Mouse (Mus musculus): ENCODE results near the gene Elavl4. TPM values are rescaled to one million over a fixed set of nuclear protein-coding genes. Genes with fewer than 3 reads are reported as not detected.

The Elavl4 gene
- total RNA-seq, 1 experiment from 2014 or later, result not detected

DNA sequence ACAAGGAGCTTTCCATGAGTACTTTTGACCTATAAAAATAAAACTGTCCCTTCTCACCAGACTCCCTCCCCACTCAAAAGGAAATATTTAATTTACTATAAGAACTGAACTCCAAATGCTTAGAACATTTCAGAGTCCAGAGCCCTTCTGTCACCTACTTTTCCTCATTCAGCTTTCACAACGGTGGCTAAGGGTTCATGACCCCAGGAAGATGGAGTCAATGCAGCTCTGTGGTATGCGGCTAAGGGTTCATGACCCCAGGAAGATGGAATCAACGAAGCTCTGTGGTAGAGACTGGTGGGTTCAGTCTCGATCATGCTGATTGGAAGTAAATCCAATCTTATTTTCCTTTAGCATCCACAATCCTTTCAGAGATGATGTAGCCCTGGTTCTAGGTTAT lies 81.7 kb downstream of the Elavl4 start:
- no peak for ATAC-seq (replicated peaks; ENCODE audit: low read depth, poor library complexity, severe bottlenecking)

GRCm38 (mm10) chr4:110266804-110267575 lies 84.7 kb downstream of the Elavl4 start:
- no peak for ATAC-seq (replicated peaks; ENCODE audit: low read depth, poor library complexity, severe bottlenecking)

GRCm38 (mm10) chr4:110264345-110264943 lies 87.3 kb downstream of the Elavl4 start:
- no peak for ATAC-seq (replicated peaks; ENCODE audit: low read depth, poor library complexity, severe bottlenecking)

DNA sequence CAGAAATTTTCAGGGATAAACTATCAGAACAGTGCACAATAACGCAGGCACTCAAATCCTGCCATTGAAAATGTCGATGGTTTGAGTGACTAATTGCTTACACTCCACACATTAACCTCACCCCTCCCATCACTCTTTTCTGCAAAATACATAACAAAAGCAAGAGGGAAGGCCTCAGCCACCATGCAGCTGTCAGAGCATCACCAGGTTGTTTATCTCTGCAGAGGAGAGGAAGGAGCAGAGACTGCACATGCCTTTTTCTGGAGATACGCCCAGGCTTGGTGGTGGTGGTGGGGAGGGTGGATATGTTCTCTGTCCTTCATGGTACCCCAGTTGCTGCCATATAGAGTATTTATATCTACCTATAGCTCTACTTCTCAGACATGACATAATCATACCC lies 94.3 kb downstream of the Elavl4 start:
- ATAC-seq (replicated peaks; ENCODE audit: low read depth, poor library complexity, severe bottlenecking), result no peak

DNA sequence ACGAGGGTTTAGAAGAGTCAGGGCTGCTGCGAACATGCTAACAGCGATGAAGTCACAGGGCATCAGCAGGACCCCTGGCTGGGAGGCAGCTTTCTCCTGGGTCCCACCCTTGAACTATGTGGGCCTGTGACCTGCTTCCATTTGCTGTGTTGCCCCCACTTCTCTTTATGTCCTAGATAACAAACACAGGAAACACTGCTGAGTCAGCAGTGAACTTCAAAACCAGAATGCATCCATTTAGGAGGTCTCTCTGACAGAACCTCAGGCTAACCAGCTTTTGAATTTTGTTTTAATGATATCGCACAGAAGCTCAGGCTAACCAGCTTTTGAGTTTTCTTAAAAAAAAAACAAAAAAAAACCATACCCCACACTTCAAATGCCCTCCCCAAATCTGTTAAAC lies 96.1 kb downstream of the Elavl4 start:
- ATAC-seq (replicated peaks; ENCODE audit: low read depth, poor library complexity, severe bottlenecking), result no peak

DNA sequence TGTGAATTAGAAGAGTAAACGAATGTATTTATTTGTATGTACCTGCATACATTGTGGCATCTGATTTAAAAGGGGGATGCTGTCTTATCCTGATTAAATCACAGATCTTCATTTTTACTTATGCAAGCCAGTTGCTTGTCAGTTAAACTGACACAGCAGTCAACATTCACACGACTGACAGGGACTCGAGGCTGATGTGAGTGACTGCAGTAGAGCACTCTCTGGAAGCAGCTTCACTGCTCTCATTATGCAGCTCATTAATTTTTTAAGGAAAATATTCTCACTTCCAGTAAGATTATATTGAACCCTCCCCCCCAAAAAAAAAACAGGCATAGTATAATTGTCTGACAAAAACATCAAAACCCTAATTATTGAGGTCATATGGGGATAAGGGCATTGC lies 101.7 kb downstream of the Elavl4 start:
- ATAC-seq (replicated peaks; ENCODE audit: low read depth, poor library complexity, severe bottlenecking), result no peak

DNA sequence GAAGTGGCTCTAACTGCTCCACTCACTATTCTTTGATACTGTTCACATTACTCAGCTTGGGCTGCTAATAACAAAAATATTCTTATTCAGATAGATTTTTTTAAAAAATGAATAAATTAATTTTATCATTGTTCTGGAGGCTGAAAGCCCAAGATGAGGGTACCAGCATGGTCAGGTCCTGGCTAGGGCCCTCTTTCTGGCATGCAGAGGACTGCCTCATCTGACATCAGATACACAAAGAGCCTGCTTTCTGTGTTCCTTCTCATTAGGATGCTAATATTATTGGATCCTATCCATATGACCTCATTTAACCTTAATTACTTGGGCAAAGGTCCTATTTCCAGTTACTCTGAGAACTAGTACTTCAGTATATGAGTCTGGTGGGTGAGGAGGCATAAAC lies 108.8 kb downstream of the Elavl4 start:
- ATAC-seq (replicated peaks; ENCODE audit: low read depth, poor library complexity, severe bottlenecking), result no peak

- peak; percentile 86 for ATAC-seq (replicated peaks; ENCODE audit: low read depth, poor library complexity, severe bottlenecking)
Measured at GRCm38 (mm10) chr4:110234554-110234953, 117.2 kb downstream of the Elavl4 start.

GRCm38 (mm10) chr4:110232327-110232726 lies 119.4 kb downstream of the Elavl4 start:
- ATAC-seq (replicated peaks; ENCODE audit: low read depth, poor library complexity, severe bottlenecking), result no peak

- ATAC-seq (replicated peaks; ENCODE audit: low read depth, poor library complexity, severe bottlenecking), result no peak
Measured at GRCm38 (mm10) chr4:110231799-110232198, 119.9 kb downstream of the Elavl4 start.

GRCm38 (mm10) chr4:110229652-110230051 lies 122.1 kb downstream of the Elavl4 start:
- ATAC-seq (replicated peaks; ENCODE audit: low read depth, poor library complexity, severe bottlenecking), result no peak

DNA sequence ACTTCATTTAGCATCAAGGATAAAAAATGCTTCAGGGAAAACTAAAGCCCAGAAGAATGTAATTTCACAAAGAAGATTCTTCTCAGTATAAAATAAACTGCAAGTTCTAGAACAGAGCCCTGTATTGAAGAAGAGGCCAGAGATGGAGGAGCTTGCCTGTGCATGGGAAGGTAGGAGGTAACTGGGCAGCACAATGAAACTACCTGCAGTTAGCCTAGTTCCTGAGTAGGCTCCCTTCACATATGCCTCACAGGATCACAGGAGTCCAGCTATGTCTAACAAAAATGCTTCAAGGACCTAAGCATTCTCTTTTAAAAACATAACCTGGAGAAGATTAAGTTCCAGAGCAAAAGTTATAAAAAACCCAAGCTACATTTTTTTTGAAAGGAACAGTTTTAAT lies 122.5 kb downstream of the Elavl4 start:
- no peak for ATAC-seq (replicated peaks; ENCODE audit: low read depth, poor library complexity, severe bottlenecking)

GRCm38 (mm10) chr4:110227621-110228031 lies 124.1 kb downstream of the Elavl4 start:
- ATAC-seq (replicated peaks; ENCODE audit: low read depth, poor library complexity, severe bottlenecking), result no peak

- ATAC-seq (replicated peaks; ENCODE audit: low read depth, poor library complexity, severe bottlenecking), result no peak
Measured at GRCm38 (mm10) chr4:110225492-110225891, 126.2 kb downstream of the Elavl4 start.

DNA sequence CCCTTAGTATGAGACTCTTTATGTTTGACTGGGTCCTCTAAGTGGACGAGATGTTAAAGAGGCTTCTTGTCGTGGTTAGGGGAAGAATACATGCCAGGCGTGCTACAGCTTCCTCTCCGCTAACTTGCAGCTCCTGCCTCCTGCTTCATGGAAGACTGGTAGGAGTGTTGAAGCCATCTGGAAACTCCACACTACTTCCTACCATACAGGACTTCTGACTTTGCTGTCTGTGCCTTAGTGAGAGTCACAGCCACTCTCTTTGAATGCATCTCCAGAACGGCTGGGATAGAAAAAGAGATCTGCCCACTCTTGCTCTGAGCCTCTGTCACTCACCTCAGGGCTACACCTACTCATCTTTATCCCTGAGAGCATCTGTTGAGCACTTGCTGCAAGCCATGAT lies 132.9 kb downstream of the Elavl4 start:
- ATAC-seq (replicated peaks; ENCODE audit: low read depth, poor library complexity, severe bottlenecking), result no peak

DNA sequence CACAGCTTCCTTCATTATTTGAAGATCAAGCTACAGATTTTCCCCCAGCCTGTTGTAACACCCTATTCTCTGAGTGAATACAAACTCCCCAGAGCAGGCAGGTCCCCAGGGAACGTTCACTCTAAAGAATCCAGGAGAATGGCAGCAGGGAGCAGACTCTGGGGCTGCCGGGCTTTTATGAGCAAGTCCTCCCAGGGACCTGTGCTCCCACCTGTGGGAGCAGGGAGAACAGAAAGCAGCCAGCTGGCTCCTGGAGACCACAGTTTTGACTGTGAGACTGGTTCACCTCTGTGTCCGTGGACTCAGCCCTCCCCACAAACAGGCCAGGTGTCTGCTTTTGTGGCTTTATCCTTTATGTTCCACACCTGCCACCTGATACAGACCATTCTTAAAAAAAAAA lies 134.2 kb downstream of the Elavl4 start:
- no peak for ATAC-seq (replicated peaks; ENCODE audit: low read depth, poor library complexity, severe bottlenecking)

GRCm38 (mm10) chr4:110214543-110214942 lies 137.2 kb downstream of the Elavl4 start:
- no peak for ATAC-seq (replicated peaks; ENCODE audit: low read depth, poor library complexity, severe bottlenecking)

DNA sequence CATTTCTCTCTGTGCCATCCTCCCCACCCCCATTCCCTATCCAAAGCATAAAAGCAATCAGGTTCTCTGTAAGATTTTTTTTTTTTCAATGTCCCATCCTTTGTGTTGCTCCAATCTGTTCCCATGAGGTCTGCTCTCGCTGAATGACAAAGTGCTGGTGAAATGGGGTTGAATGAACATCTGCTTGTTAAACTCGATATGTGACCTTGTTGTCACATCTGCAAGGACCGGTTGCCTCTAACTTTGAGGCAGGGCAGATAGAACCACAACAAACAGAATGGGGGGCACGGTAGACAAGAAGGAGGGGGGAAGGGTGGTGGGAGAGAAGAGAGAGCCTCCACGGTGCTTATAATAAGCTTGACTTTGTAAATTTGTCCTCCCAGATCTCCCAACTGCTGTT lies 138.0 kb downstream of the Elavl4 start:
- no peak for ATAC-seq (replicated peaks; ENCODE audit: low read depth, poor library complexity, severe bottlenecking)

- no peak for ATAC-seq (replicated peaks; ENCODE audit: low read depth, poor library complexity, severe bottlenecking)
Measured at GRCm38 (mm10) chr4:110210246-110210645, 141.5 kb downstream of the Elavl4 start.

DNA sequence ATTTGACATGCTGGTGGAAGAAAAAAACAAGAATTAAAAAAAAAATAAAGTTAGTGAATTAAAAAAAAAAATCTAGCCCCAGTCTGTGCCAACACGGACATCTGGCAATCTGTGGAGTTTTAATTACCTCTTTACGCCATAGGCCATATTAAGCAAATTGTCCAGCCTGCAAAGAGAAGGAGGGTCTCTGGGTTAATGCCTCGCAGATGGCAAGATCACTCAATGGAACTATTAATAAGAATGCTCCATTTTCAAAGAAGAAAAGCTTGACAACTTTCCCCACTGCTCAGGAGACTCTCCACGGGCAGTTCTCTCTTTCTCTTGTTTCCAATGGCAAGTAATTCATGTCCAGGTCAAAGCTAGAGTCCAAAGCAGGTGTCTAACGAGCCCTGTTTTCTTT lies 142.1 kb downstream of the Elavl4 start:
- no peak for ATAC-seq (replicated peaks; ENCODE audit: low read depth, poor library complexity, severe bottlenecking)

- ATAC-seq (replicated peaks; ENCODE audit: low read depth, poor library complexity, severe bottlenecking), result no peak
Measured at GRCm38 (mm10) chr4:110201680-110202079, 150.0 kb downstream of the Elavl4 start.

GRCm38 (mm10) chr4:110199897-110200296 lies 151.8 kb downstream of the Elavl4 start:
- no peak for ATAC-seq (replicated peaks; ENCODE audit: low read depth, poor library complexity, severe bottlenecking)
